Comparison of ENCODE assay signal across 11 mouse cellular contexts in the genomic region with DNA sequence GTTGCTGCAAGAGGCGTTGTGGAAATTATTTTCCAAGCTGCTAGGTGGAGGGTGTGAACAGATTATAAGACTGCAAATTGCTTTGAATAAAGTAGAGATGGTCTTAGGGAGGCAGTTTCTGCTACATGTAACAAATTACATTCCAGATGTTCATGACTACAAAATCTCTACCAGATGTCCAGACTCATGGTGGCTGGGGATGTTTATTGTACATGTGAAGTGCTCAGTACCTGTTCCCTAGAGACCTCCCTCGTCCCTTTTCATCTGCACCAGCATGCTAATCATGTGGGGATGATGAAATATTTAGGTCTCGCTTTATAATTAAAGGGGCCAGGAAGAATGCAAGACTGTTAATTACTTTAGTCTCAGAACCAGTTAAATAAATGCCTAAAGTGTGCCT.
DNase-seq lines count a peak whose midpoint lies in the region; ATAC-seq and TF ChIP-seq lines count a peak whose summit lies in the region.
"Had no signal": no experiment of that assay in that cellular context is flagged by ENCODE, and none has a peak within 500 bp of the region (broad histone marks: within the 10 kb centered on the region; RNA-seq: fewer than 3 reads in every experiment).

No protein-coding gene starts in this region.

- no peak for ATAC-seq in heart, embryonic 15.5 days (replicated peaks; ENCODE audit: insufficient number of reproducible peaks, insufficient read depth, low FRiP score, low read depth)
- no peak for ATAC-seq in lung, postnatal 0 days
- ATAC-seq in embryonic facial prominence, embryonic 15.5 days (ENCODE audit: insufficient number of reproducible peaks, low FRiP score, low TSS enrichment, low read depth): peak; percentile 47; the same call in 1 of the 2 replicates
- no peak for ATAC-seq in forebrain, embryonic 16.5 days

- H3K27me3 ChIP-seq in heart, embryonic 15.5 days: no peaks in the 10 kb centered on the region
- H3K27me3 ChIP-seq in lung, postnatal 0 days (replicated peaks; ENCODE audit: insufficient read depth, low read length): no peaks in the 10 kb centered on the region
- no peaks in the 10 kb centered on the region for H3K27me3 ChIP-seq in embryonic facial prominence, embryonic 15.5 days
- H3K27me3 ChIP-seq in forebrain, embryonic 16.5 days (replicated peaks; ENCODE audit: control insufficient read depth, insufficient read depth, low read length): no peaks in the 10 kb centered on the region

- TF ChIP-seq CTCF in lung, postnatal 0 days (IDR thresholded peaks at IDR 0.05): no peak
- no peak for TF ChIP-seq CTCF in lung, adult 2 months (IDR thresholded peaks at IDR 0.05; ENCODE audit: insufficient read depth, low read length)

- H3K36me3 ChIP-seq in heart, embryonic 15.5 days: no peaks in the 10 kb centered on the region
- H3K36me3 ChIP-seq in lung, postnatal 0 days (ENCODE audit: insufficient read depth, low read length): no peaks in the 10 kb centered on the region
- H3K36me3 ChIP-seq in embryonic facial prominence, embryonic 15.5 days: no peaks in the 10 kb centered on the region
- H3K36me3 ChIP-seq in forebrain, embryonic 16.5 days (ENCODE audit: control insufficient read depth, insufficient read depth): no peaks in the 10 kb centered on the region
- H3K36me3 ChIP-seq: forebrain, embryonic 10.5 days had no signal

- 60% methylated on average over 3 of the region's 3 CpGs for WGBS in heart, embryonic 15.5 days
- 66% methylated on average over 3 of the region's 3 CpGs for WGBS in lung, postnatal 0 days
- WGBS in lung, adult 2 months: 68% methylated on average over 3 of the region's 3 CpGs
- WGBS in embryonic facial prominence, embryonic 15.5 days: 26% methylated on average over 3 of the region's 3 CpGs
- WGBS in forebrain, embryonic 16.5 days: 48% methylated on average over 3 of the region's 3 CpGs

- H3K4me1 ChIP-seq in heart, embryonic 15.5 days (replicated peaks): no peaks in the 10 kb centered on the region
- H3K4me1 ChIP-seq in lung, postnatal 0 days (ENCODE audit: insufficient read depth, low read depth, low read length): no peaks in the 10 kb centered on the region; the same call in 1 of the 2 replicates
- H3K4me1 ChIP-seq in lung, adult 2 months (ENCODE audit: control insufficient read depth, insufficient read depth, low read length): peaks cover 6% of the 10 kb centered on the region
- H3K4me1 ChIP-seq in embryonic facial prominence, embryonic 15.5 days: peaks cover 14% of the 10 kb centered on the region
- no peaks in the 10 kb centered on the region for H3K4me1 ChIP-seq in forebrain, embryonic 16.5 days (replicated peaks; ENCODE audit: control insufficient read depth, insufficient read depth, low read length)
- H3K4me1 ChIP-seq: forebrain, embryonic 10.5 days had no signal

- TF ChIP-seq POLR2A in lung, adult 2 months (IDR thresholded peaks at IDR 0.05; ENCODE audit: borderline replicate concordance, extremely low read depth, low read depth, low read length): no peak

- no peak for TF ChIP-seq EP300 in lung, postnatal 0 days (IDR thresholded peaks at IDR 0.05)

- intact Hi-C loops in heart, postnatal 10 days (cut with DNase I): no loop called here

- no peak overlapping the region for H3K4me3 ChIP-seq in heart, embryonic 15.5 days
- H3K4me3 ChIP-seq in lung, postnatal 0 days (ENCODE audit: low read depth, low read length): no peak overlapping the region
- no peak overlapping the region for H3K4me3 ChIP-seq in lung, adult 2 months (replicated peaks; ENCODE audit: extremely low read depth, low read depth, low read length)
- no peak overlapping the region for H3K4me3 ChIP-seq in embryonic facial prominence, embryonic 15.5 days (replicated peaks)
- no peak overlapping the region for H3K4me3 ChIP-seq in forebrain, embryonic 16.5 days (replicated peaks; ENCODE audit: low read length)
- H3K4me3 ChIP-seq: forebrain, embryonic 10.5 days had no signal

- DNase-seq in heart, postnatal 10 days: no peak
- DNase-seq in lung, postnatal 0 days (ENCODE audit: low spot score): no peak
- DNase-seq in lung, adult 2 months: no peak
- peak; percentile 51 for DNase-seq in retina, embryonic 14.5 days (ENCODE audit: low spot score)
- no peak for DNase-seq in MN1 (ENCODE audit: low spot score)
- DNase-seq: adrenal gland, postnatal 10 days; gastrocnemius, postnatal 14 days had no signal

- no peaks in the 10 kb centered on the region for H3K9me3 ChIP-seq in heart, embryonic 15.5 days (replicated peaks)
- no peaks in the 10 kb centered on the region for H3K9me3 ChIP-seq in lung, postnatal 0 days (ENCODE audit: low read length)
- no peaks in the 10 kb centered on the region for H3K9me3 ChIP-seq in embryonic facial prominence, embryonic 15.5 days (replicated peaks)
- H3K9me3 ChIP-seq in forebrain, embryonic 16.5 days (ENCODE audit: control insufficient read depth, low read length): no peaks in the 10 kb centered on the region
- H3K9me3 ChIP-seq: forebrain, embryonic 10.5 days had no signal

- no peak overlapping the region for H3K9ac ChIP-seq in heart, embryonic 15.5 days
- no peak overlapping the region for H3K9ac ChIP-seq in lung, postnatal 0 days (replicated peaks; ENCODE audit: low read depth)
- H3K9ac ChIP-seq in embryonic facial prominence, embryonic 15.5 days: no peak overlapping the region
- H3K9ac ChIP-seq in forebrain, embryonic 16.5 days (replicated peaks; ENCODE audit: low read depth, low read length): no peak overlapping the region

- H3K27ac ChIP-seq in heart, embryonic 15.5 days: peak overlapping the region; percentile 74
- 0 out of 2 replicates have a peak overlapping the region, but pooled peaks have one; percentile 38 for H3K27ac ChIP-seq in lung, postnatal 0 days (ENCODE audit: low read length)
- H3K27ac ChIP-seq in embryonic facial prominence, embryonic 15.5 days (replicated peaks): 0 out of 2 replicates have a peak overlapping the region, but pooled peaks have one; percentile 34
- no peak overlapping the region for H3K27ac ChIP-seq in forebrain, embryonic 16.5 days (ENCODE audit: low read length)
- H3K27ac ChIP-seq: forebrain, embryonic 10.5 days had no signal

- H3K4me2 ChIP-seq in heart, embryonic 15.5 days: no peak overlapping the region
- H3K4me2 ChIP-seq in lung, postnatal 0 days (replicated peaks; ENCODE audit: low read depth, low read length): no peak overlapping the region
- H3K4me2 ChIP-seq in embryonic facial prominence, embryonic 15.5 days (replicated peaks): no peak overlapping the region
- no peak overlapping the region for H3K4me2 ChIP-seq in forebrain, embryonic 16.5 days (ENCODE audit: low read length)
